Comparison of ENCODE assay signal across 12 mouse cellular contexts in the genomic region with DNA sequence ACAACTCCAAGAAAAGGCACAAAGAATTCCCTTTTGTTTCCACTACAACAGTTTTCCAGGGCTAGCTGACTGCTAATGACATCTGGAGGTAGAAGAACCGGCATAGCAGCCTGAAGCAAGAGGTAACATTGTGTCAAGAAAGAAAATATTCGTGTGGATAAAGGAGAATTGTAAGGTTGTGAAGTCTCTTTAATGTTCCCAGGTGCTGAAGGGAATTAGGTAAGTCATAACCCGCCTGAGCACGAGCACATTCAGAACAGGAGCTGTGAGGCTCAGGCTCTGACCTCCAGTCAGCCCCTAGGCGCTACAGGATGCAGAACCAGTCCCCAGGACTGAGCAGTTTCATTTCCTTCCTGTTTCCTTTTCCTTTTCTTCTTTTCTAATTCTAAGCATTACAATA.
A peak's percentile ranks its signal among the peaks of the same experiment; 100 is the strongest.
DNase-seq lines count a peak whose midpoint lies in the region; ATAC-seq and TF ChIP-seq lines count a peak whose summit lies in the region.
"Had no signal": no experiment of that assay in that cellular context is flagged by ENCODE, and none has a peak within 500 bp of the region (broad histone marks: within the 10 kb centered on the region; RNA-seq: fewer than 3 reads in every experiment).

No protein-coding gene starts in this region.

- H3K27me3 ChIP-seq in heart, embryonic 11.5 days (ENCODE audit: control insufficient read depth, insufficient read depth, low read length) = no peaks in the 10 kb centered on the region
- H3K27me3 ChIP-seq in testis, adult 2 months (ENCODE audit: control insufficient read depth, insufficient read depth, low read length) = no peaks in the 10 kb centered on the region
- H3K27me3 ChIP-seq in limb, embryonic 10.5 days (ENCODE audit: low read depth, poor library complexity, severe bottlenecking) = no peaks in the 10 kb centered on the region

- DNase-seq in heart, postnatal 4 days = no peak
- no peak for DNase-seq in testis, postnatal 14 days (ENCODE audit: low spot score)
- DNase-seq in limb, embryonic 10.5 days (ENCODE audit: low spot score) = peak; percentile 33
- no peak for DNase-seq in cerebellum, adult 8-10 months
- DNase-seq in gastrocnemius, postnatal 25 days = no peak
- DNase-seq: adrenal gland, adult 2 months; lung, adult 18-20 months; thymus, adult 2 months had no signal

- TF ChIP-seq POLR2A in testis, adult 2 months (IDR thresholded peaks at IDR 0.05; ENCODE audit: control insufficient read depth, low read depth, low read length) = no peak

- H3K9ac ChIP-seq in heart, embryonic 11.5 days (ENCODE audit: low read depth, low read length) = no peak overlapping the region

- H3K4me3 ChIP-seq in heart, embryonic 11.5 days (ENCODE audit: low read depth, low read length) = no peak overlapping the region
- H3K4me3 ChIP-seq in testis, adult 2 months (ENCODE audit: control insufficient read depth, low read depth, low read length) = peak overlapping the region; percentile 5; the same call in 1 of the 2 replicates
- no peak overlapping the region for H3K4me3 ChIP-seq in limb, embryonic 10.5 days

- 0 out of 2 replicates have a peak, but pooled peaks cover 2% of the 10 kb centered on the region for H3K4me1 ChIP-seq in heart, embryonic 11.5 days (ENCODE audit: control insufficient read depth, insufficient read depth, low read length)
- no peaks in the 10 kb centered on the region for H3K4me1 ChIP-seq in testis, adult 2 months (ENCODE audit: control insufficient read depth, insufficient read depth, low read length)
- H3K4me1 ChIP-seq in limb, embryonic 10.5 days = peaks cover 17% of the 10 kb centered on the region

- H3K9me3 ChIP-seq in heart, embryonic 11.5 days (replicated peaks; ENCODE audit: control insufficient read depth, low read length) = no peaks in the 10 kb centered on the region
- H3K9me3 ChIP-seq in limb, embryonic 10.5 days (replicated peaks) = no peaks in the 10 kb centered on the region

- H3K4me2 ChIP-seq in heart, embryonic 11.5 days = no peak overlapping the region

- WGBS in heart, embryonic 11.5 days (ENCODE audit: insufficient replicate concordance) = 38% methylated on average over 5 of the region's 5 CpGs
- WGBS in limb, embryonic 10.5 days = 38% methylated on average over 5 of the region's 5 CpGs

- H3K27ac ChIP-seq in heart, embryonic 11.5 days (ENCODE audit: low read depth, low read length) = peak overlapping the region; percentile 41; the same call in 1 of the 2 replicates
- no peak overlapping the region for H3K27ac ChIP-seq in testis, adult 2 months (ENCODE audit: control insufficient read depth, insufficient read depth, low read depth, low read length)
- H3K27ac ChIP-seq in limb, embryonic 10.5 days = peak overlapping the region; percentile 51

- TF ChIP-seq CTCF in testis, adult 2 months (IDR thresholded peaks at IDR 0.05; ENCODE audit: control insufficient read depth, insufficient read depth, insufficient replicate concordance, low read depth, low read length) = no peak

- H3K36me3 ChIP-seq in heart, embryonic 11.5 days (ENCODE audit: control insufficient read depth, insufficient read depth, low read length) = no peaks in the 10 kb centered on the region
- no peaks in the 10 kb centered on the region for H3K36me3 ChIP-seq in testis, adult 2 months (ENCODE audit: control insufficient read depth, insufficient read depth, low read length)
- H3K36me3 ChIP-seq in limb, embryonic 10.5 days = no peaks in the 10 kb centered on the region

- no peak for ATAC-seq in heart, embryonic 11.5 days (replicated peaks; ENCODE audit: insufficient number of reproducible peaks, low FRiP score, low TSS enrichment)
- ATAC-seq in activated CD4-positive, CD25-positive, alpha-beta regulatory T cell, adult 4 months = no peak
- ATAC-seq: intestine, embryonic 16.5 days had no signal
